Mouse (Mus musculus) liver, postnatal 0 days (tissue): Measurements from ENCODE around the gene Tmbim6.

Experiments
- CTCF ChIP-seq: sonication (generic); IDR thresholded peaks from 2 replicates; pipeline ENCODE4 v1.5.1; 2016; ENCODE audit warnings: antibody characterized with exemption, low read depth
- EP300 ChIP-seq: IDR thresholded peaks from 2 replicates; pipeline ENCODE4 v1.6.1; 2016; ENCODE audit warnings: antibody characterized with exemption, low read depth, mild to moderate bottlenecking

DNA sequence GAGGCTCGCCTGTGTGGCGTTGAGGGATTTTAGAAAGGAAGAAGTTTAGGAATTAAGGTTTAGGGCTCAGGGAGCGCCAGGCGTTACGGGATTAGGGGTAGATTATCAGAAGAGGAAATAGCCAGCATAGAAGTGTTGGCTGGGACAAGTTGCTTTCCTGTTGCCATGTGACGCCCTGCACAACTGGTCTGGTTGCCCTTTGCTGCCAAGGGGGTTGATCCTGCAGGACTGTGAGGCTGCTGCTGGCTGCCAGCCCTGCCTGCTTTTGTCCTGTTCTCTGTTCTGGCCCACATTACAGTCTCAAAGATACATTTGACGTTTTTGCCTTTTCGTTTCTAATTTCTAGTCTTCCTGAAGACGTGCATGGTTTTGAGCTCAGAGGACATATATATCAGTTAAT, 12.5 kb downstream of the Tmbim6 start:
- no peak for TF ChIP-seq CTCF
- no peak for TF ChIP-seq EP300
